Mouse (Mus musculus) spleen, adult 2 months (tissue): ENCODE measurements around the gene Pabpc4. TPM values are rescaled to one million over a fixed set of nuclear protein-coding genes. Genes with fewer than 3 reads are reported as not detected.

Source experiments
- DNase-seq, 2 experiments: peaks; one replicate each; pipeline versions ENCODE4 v3.0.0 to v3.0.0-alpha.2; 2012 to 2021; ENCODE audit warnings: low spot score in 2 of 2, low read depth in 1 of 2
- H3K27ac ChIP-seq: fragments of 200-500 bp; 2 replicates; pipeline ENCODE4 v1.5.1; 2012; ENCODE audit warnings: low read length, inconsistent platforms; ENCODE audit not compliant: insufficient read depth
- H3K27me3 ChIP-seq: fragments of 200-500 bp; 2 replicates; pipeline ENCODE4 v1.6.1; 2012; ENCODE audit warnings: mild to moderate bottlenecking, moderate library complexity, low read length, inconsistent platforms; ENCODE audit not compliant: control insufficient read depth, insufficient read depth
- H3K36me3 ChIP-seq: fragments of 200-500 bp; 2 replicates; pipeline ENCODE4 v1.6.1; 2012; ENCODE audit warnings: mild to moderate bottlenecking, low read length, inconsistent platforms; ENCODE audit not compliant: control insufficient read depth, insufficient read depth
- H3K4me1 ChIP-seq: fragments of 200-500 bp; 2 replicates; pipeline ENCODE4 v1.6.1; 2011; ENCODE audit warnings: inconsistent platforms; ENCODE audit not compliant: control insufficient read depth, insufficient read depth, insufficient read length
- H3K4me3 ChIP-seq: fragments of 200-500 bp; 2 replicates; pipeline ENCODE4 v1.5.1; 2011; ENCODE audit warnings: mild to moderate bottlenecking, inconsistent platforms; ENCODE audit not compliant: insufficient read depth, insufficient read length; ENCODE audit errors: extremely low read depth
- CTCF ChIP-seq: fragments of 200-500 bp; IDR thresholded peaks from 2 replicates; pipeline ENCODE4 v1.5.1; 2011; ENCODE audit warnings: mild to moderate bottlenecking, inconsistent platforms; ENCODE audit not compliant: insufficient read depth, insufficient read length, insufficient replicate concordance; ENCODE audit errors: extremely low read depth
- POLR2A ChIP-seq: fragments of 200-500 bp; IDR thresholded peaks from 2 replicates; pipeline ENCODE4 v1.6.1; 2011; ENCODE audit warnings: low read depth, low read length, inconsistent platforms
- WGBS: fragments of 180-500 bp; shearing (Covaris S2); methylation state at CpG from one replicate; pipeline ENCODE4 v1.1.7; 2018; 5-methylcytosine and 5-hydroxymethylcytosine counted together
- polyA plus RNA-seq: library from polyadenylated mRNA; depleted of rRNA; stranded (reverse); fragments of >200 nt; gene quantifications from 2 replicates; pipeline ENCODE4 v1.2.3, GENCODE M21; 2012; rRNA removed

Gene Pabpc4
- polyA plus RNA-seq, 1 experiment, result 137 TPM

DNA sequence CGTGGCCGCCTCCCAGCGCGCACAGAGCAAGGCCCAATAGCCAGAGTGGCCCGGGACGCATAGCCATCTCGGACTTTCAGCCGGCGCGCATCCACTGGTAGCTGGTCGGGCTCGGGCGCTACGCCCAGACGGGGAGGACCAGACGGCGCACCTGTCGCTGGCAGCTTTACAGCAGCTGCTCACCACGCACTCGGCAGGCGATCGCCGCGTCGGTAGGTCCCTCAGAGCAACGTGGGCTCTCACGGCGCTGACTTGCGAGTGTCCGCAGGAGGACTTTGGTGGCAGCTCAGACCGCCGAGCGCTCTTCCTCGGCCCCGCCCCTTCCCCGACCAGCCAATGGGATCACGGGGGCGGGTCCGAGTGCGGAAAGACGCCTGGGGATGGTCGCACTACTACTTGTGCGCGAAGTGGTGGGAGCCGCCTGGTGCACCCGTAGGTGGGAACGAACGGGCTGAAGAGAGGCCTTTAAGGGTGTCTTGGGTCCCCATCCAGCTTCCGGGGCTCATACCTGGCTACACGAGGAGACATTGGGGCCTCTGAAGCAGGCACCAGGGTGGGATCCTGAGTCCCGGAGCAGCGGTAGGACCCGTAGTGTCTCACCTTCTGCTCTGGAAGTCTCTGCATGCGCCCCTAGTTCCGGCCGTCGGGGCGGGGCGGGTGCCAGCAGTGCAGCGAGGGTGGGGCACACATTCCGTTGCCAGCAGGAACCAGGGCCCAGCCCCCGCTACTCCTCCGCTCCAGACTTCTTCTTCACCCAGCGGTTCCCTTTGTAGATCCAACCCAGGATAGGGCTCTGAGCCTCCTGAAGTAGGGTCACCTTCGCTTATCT lies 80.7 kb downstream of the Pabpc4 start, which contains the start of gene Bmp8a:
Gene Bmp8a, minus strand, starts transcription at position 611 of the 829 bp plus-strand sequence.
- Histone ChIP-seq H3K4me1 (peaks cover 11% of the 10 kb centered on the region), H3K27ac (no peak within 1 kb of the TSS), H3K27me3 (peaks cover 14% of the 10 kb centered on the region), H3K4me3 (peak within 1 kb of the TSS; percentile 84), H3K36me3 (no peaks in the 10 kb centered on the region)
- TF ChIP-seq CTCF, result no peak
- TF ChIP-seq POLR2A, result no peak
- DNase-seq, result peak; percentile 15 to 62
- WGBS, result 1% methylated on average over 65 of the region's 65 CpGs

DNA sequence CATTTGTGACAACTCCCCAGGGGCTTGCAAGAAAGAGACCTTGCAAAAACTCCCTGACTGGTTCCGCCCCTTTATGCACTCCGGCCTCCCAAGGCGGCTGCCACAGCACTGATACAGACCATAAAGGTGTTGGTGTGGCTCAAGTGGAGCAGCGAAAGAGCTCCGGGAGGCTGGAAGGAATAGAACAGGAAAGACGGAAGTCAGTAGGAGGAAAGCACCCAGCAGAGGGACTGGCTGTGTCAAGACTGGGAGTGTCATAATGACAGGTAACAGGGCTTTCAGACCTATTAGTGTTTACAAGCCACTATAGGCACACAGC lies 81.3 kb downstream of the Pabpc4 start:
- peak overlapping the region; percentile 84; the same call in 1 of the 2 replicates for H3K4me3 ChIP-seq
- H3K4me1 ChIP-seq, result peaks cover 11% of the 10 kb centered on the region
- no peaks in the 10 kb centered on the region for H3K36me3 ChIP-seq
- 12% methylated on average over 6 of the region's 6 CpGs for WGBS
- TF ChIP-seq POLR2A (no peak), CTCF (no peak)
- no peak for DNase-seq
- H3K27ac ChIP-seq, result no peak overlapping the region
- peaks cover 14% of the 10 kb centered on the region for H3K27me3 ChIP-seq

Other genes with a start within 250 kb of the Pabpc4 start
- gene Trit1, start 245.8 kb upstream of the Pabpc4 start, polyA plus RNA-seq, result 5.0 and 6.5 TPM in 2 replicates
- gene Bmp8b, start 157.2 kb upstream of the Pabpc4 start, polyA plus RNA-seq, result 0.11 and 0.19 TPM in 2 replicates
- gene Oxct2b, start 146.1 kb upstream of the Pabpc4 start, polyA plus RNA-seq, result 0.05 and 0.09 TPM in 2 replicates
- gene Ppie, start 122.4 kb upstream of the Pabpc4 start, polyA plus RNA-seq, result 12.4 and 12.9 TPM in 2 replicates
- not detected in 2 replicates for gene Hpcal4, start 79.1 kb upstream of the Pabpc4 start, polyA plus RNA-seq
- gene Nt5c1a, start 60.8 kb upstream of the Pabpc4 start, polyA plus RNA-seq, result not detected in 2 replicates
- 2.1 and 2.9 TPM in 2 replicates for gene Heyl, start 28.8 kb upstream of the Pabpc4 start, polyA plus RNA-seq
- 0.04 and 0.28 TPM in 2 replicates for gene Oxct2a, start 61.3 kb downstream of the Pabpc4 start, polyA plus RNA-seq
- gene Bmp8a, start 80.9 kb downstream of the Pabpc4 start, polyA plus RNA-seq, result 0.41 and 0.95 TPM in 2 replicates